Mouse (Mus musculus): Measurements from ENCODE around the gene Pdcd2l.

GRCm38 (mm10) chr7:34141123-34141522 lies 55.3 kb downstream of the Pdcd2l start:
- no peak for TF ChIP-seq CTCF (IDR thresholded peaks at IDR 0.05; ENCODE audit: control insufficient read depth, insufficient read depth, insufficient replicate concordance, low read depth, low read length)
- no peak for TF ChIP-seq POLR2A (IDR thresholded peaks at IDR 0.05; ENCODE audit: control insufficient read depth, low read depth, low read length)
